Mouse (Mus musculus) embryonic fibroblast, embryonic 13.5 days (primary cell): Measurements from ENCODE around the gene Vstm5.

Experiments used
- CTCF ChIP-seq: IDR thresholded peaks from 2 replicates; pipeline ENCODE4 v1.5.1; 2011; ENCODE audit warnings: mild to moderate bottlenecking, control low read depth, low read length, moderate library complexity, borderline replicate concordance; ENCODE audit not compliant: insufficient read depth
- POLR2A ChIP-seq: IDR thresholded peaks from 2 replicates; pipeline ENCODE4 v1.6.1; 2011; ENCODE audit warnings: low read depth, mild to moderate bottlenecking, control low read depth, low read length, moderate library complexity

GRCm38 (mm10) chr9:15263487-15263886 lies 24.6 kb downstream of the Vstm5 start:
- no peak for TF ChIP-seq CTCF
- no peak for TF ChIP-seq POLR2A
